Mouse (Mus musculus): ENCODE measurements at regions not wholly inside any gene's neighbourhood (a gene's known extent, or its start where the extent isn't known, plus 50 kb on each side); places are given as distances from the start of the nearest gene placed in this dataset.

GRCm38 (mm10) chr1:34740891-34741290, 102.0 kb downstream of the Fam168b start:
- no peak for DNase-seq

- no peak for DNase-seq
These were observed 100.6 kb downstream of the Fam168b start for GRCm38 (mm10) chr1:34742234-34742633.

- DNase-seq: peak; percentile 46
These were observed 97.0 kb downstream of the Fam168b start for GRCm38 (mm10) chr1:34745881-34746280.

- DNase-seq: peak; percentile 70
These were observed 93.5 kb downstream of the Fam168b start for GRCm38 (mm10) chr1:34749161-34750040.

- DNase-seq: peak; percentile 59
These were observed 92.5 kb downstream of the Fam168b start for GRCm38 (mm10) chr1:34750061-34751054.

- peak; percentile 54 for DNase-seq
These were observed 91.7 kb downstream of the Fam168b start for GRCm38 (mm10) chr1:34751128-34751527.

GRCm38 (mm10) chr1:34753581-34753980, 89.3 kb downstream of the Fam168b start:
- no peak for DNase-seq

- no peak for DNase-seq
These were observed 82.3 kb downstream of the Fam168b start for GRCm38 (mm10) chr1:34760547-34760946.

GRCm38 (mm10) chr1:34761436-34761835, 81.4 kb downstream of the Fam168b start:
- no peak for DNase-seq

GRCm38 (mm10) chr1:34761870-34762269, 81.0 kb downstream of the Fam168b start:
- no peak for DNase-seq

All from cerebellum, adult 9-10 months (tissue).